18 mouse cellular contexts compared by ENCODE assay signal in genomic region chr2:51732355-51732754, GRCm38 (mm10).
DNase-seq lines count a peak whose midpoint lies in the region; ATAC-seq and TF ChIP-seq lines count a peak whose summit lies in the region.
"Had no signal": no experiment of that assay in that cellular context is flagged by ENCODE, and none has a peak within 500 bp of the region (broad histone marks: within the 10 kb centered on the region; RNA-seq: fewer than 3 reads in every experiment).

No protein-coding gene starts in this region.

- peak overlapping the region; percentile 81 for H3K27ac ChIP-seq in gastrocnemius, adult 2 months
- no peak overlapping the region for H3K27ac ChIP-seq in hindbrain, embryonic 11.5 days (ENCODE audit: low read depth, low read length)
- no peak overlapping the region for H3K27ac ChIP-seq in hindbrain, embryonic 12.5 days
- H3K27ac ChIP-seq in limb, embryonic 10.5 days = peak overlapping the region; percentile 72; the same call in 1 of the 2 replicates
- H3K27ac ChIP-seq: hindbrain, embryonic 15.5 days; kidney, postnatal 0 days; limb, embryonic 15.5 days; stomach, postnatal 0 days had no signal

- 37% methylated on average over 2 of the region's 2 CpGs for WGBS in hindbrain, embryonic 11.5 days
- WGBS in hindbrain, embryonic 12.5 days = 31% methylated on average over 2 of the region's 2 CpGs
- 39% methylated on average over 2 of the region's 2 CpGs for WGBS in limb, embryonic 10.5 days

- H3K9ac ChIP-seq in hindbrain, embryonic 11.5 days (ENCODE audit: low read depth, low read length) = no peak overlapping the region
- H3K9ac ChIP-seq in hindbrain, embryonic 12.5 days = no peak overlapping the region
- H3K9ac ChIP-seq: hindbrain, embryonic 15.5 days; limb, embryonic 15.5 days; liver, postnatal 0 days had no signal

- no peaks in the 10 kb centered on the region for H3K27me3 ChIP-seq in hindbrain, embryonic 11.5 days (ENCODE audit: control insufficient read depth, insufficient read depth, low read length)
- no peaks in the 10 kb centered on the region for H3K27me3 ChIP-seq in hindbrain, embryonic 12.5 days
- H3K27me3 ChIP-seq in limb, embryonic 10.5 days (ENCODE audit: low read depth, poor library complexity, severe bottlenecking) = no peaks in the 10 kb centered on the region
- H3K27me3 ChIP-seq: hindbrain, embryonic 15.5 days; limb, embryonic 15.5 days had no signal

- H3K36me3 ChIP-seq in hindbrain, embryonic 11.5 days (ENCODE audit: control insufficient read depth, insufficient read depth, low read length) = no peaks in the 10 kb centered on the region
- H3K36me3 ChIP-seq in hindbrain, embryonic 12.5 days = no peaks in the 10 kb centered on the region
- no peaks in the 10 kb centered on the region for H3K36me3 ChIP-seq in limb, embryonic 10.5 days
- H3K36me3 ChIP-seq: hindbrain, embryonic 15.5 days; limb, embryonic 15.5 days had no signal

- TF ChIP-seq CTCF in gastrocnemius, adult 2 months (IDR thresholded peaks at IDR 0.05) = no peak

- no peaks in the 10 kb centered on the region for H3K4me1 ChIP-seq in hindbrain, embryonic 11.5 days (replicated peaks; ENCODE audit: control insufficient read depth, insufficient read depth, low read length)
- H3K4me1 ChIP-seq in hindbrain, embryonic 12.5 days = peaks cover 12% of the 10 kb centered on the region
- peaks cover 31% of the 10 kb centered on the region for H3K4me1 ChIP-seq in limb, embryonic 10.5 days
- H3K4me1 ChIP-seq: hindbrain, embryonic 15.5 days had no signal

- intact Hi-C loops in gastrocnemius, adult 2 months (cut with DNase I) = no loop called here

- no peak overlapping the region for H3K4me2 ChIP-seq in hindbrain, embryonic 11.5 days (replicated peaks; ENCODE audit: low read depth, low read length)
- no peak overlapping the region for H3K4me2 ChIP-seq in hindbrain, embryonic 12.5 days (replicated peaks)
- H3K4me2 ChIP-seq: hindbrain, embryonic 15.5 days; limb, embryonic 15.5 days had no signal

- no peak for DNase-seq in gastrocnemius, adult 2 months
- no peak for DNase-seq in gastrocnemius, postnatal 4 days (ENCODE audit: low spot score in 2 of 2)
- peak; percentile 22 for DNase-seq in hindbrain, embryonic 11.5 days (ENCODE audit: low spot score)
- peak; percentile 50 for DNase-seq in ZHBTc4 (ENCODE audit: low read depth, low spot score)
- DNase-seq in limb, embryonic 10.5 days (ENCODE audit: low spot score) = peak; percentile 40
- DNase-seq in adrenal gland, adult 2 months = no peak
- DNase-seq in MN1 (ENCODE audit: low spot score) = no peak
- DNase-seq: adrenal gland, postnatal 10 days; cerebellum, adult 2 months; liver, postnatal 0 days; thymus, postnatal 25 days had no signal

- ATAC-seq in hindbrain, embryonic 11.5 days (ENCODE audit: low FRiP score) = no peak
- ATAC-seq in hindbrain, embryonic 12.5 days (ENCODE audit: low FRiP score) = no peak
- ATAC-seq: intestine, postnatal 0 days; liver, postnatal 0 days had no signal

- H3K9me3 ChIP-seq in hindbrain, embryonic 11.5 days (ENCODE audit: control insufficient read depth, low read length) = no peaks in the 10 kb centered on the region
- H3K9me3 ChIP-seq in hindbrain, embryonic 12.5 days (replicated peaks) = no peaks in the 10 kb centered on the region
- no peaks in the 10 kb centered on the region for H3K9me3 ChIP-seq in limb, embryonic 10.5 days (replicated peaks)
- H3K9me3 ChIP-seq: hindbrain, embryonic 15.5 days; limb, embryonic 15.5 days had no signal

- peak overlapping the region; percentile 30; the same call in 1 of the 2 replicates for H3K4me3 ChIP-seq in gastrocnemius, adult 2 months
- H3K4me3 ChIP-seq in hindbrain, embryonic 11.5 days (ENCODE audit: low read depth, low read length) = no peak overlapping the region
- H3K4me3 ChIP-seq in hindbrain, embryonic 12.5 days = no peak overlapping the region
- H3K4me3 ChIP-seq in limb, embryonic 10.5 days = no peak overlapping the region
- H3K4me3 ChIP-seq: hindbrain, embryonic 15.5 days; limb, embryonic 15.5 days; myocyte had no signal

Comparison
In these comparisons a context has a peak if more than half of its experiments do, and no peak if none do; other contexts are left out.
1. DNase-seq: peak in hindbrain, embryonic 11.5 days (single experiment), ZHBTc4 (single experiment) and limb, embryonic 10.5 days (single experiment); none in gastrocnemius, adult 2 months (single experiment), gastrocnemius, postnatal 4 days (0 of 2), adrenal gland, adult 2 months (single experiment) and MN1 (single experiment).
2. H3K27ac ChIP-seq: peak in gastrocnemius, adult 2 months (single experiment) and limb, embryonic 10.5 days (single experiment); none in hindbrain, embryonic 11.5 days (single experiment) and hindbrain, embryonic 12.5 days (single experiment).